Mouse (Mus musculus): Measurements from ENCODE around the gene Slc4a3.

Gene Slc4a3

DNA sequence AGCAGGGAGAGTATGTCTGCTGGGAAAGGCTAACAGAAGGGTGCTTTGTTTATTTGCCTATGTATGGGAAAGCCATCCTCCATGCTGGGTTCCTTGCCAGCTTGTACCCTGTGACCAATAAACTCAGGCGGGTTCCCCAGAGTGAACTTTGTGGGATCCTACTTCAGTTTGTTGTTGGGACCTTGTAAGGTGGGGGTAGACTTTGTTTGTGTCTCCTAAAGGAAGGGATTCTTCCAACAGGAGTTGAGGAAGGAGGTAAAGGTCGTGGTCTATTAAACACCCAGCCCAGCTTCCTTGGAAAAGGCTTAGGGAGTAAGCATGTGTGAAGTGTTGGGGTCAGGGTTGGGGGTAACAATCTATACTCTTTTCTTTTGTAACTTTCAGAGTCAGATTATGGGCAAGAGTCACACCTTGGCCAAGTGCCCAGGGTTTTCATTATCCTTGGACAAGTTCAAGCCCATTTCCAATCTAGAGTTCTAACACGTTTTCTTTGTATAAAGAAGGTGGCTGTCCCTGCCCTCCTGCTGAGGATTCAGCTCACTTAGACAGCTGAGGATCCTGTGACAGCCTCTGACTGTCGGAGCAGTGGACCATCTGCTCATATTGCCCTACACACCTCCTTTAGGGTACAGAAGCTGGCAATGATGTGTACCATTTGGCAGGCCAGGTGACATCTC lies 15.3 kb downstream of the Slc4a3 start:
- no peak for DNase-seq (ENCODE audit: low read depth)

DNA sequence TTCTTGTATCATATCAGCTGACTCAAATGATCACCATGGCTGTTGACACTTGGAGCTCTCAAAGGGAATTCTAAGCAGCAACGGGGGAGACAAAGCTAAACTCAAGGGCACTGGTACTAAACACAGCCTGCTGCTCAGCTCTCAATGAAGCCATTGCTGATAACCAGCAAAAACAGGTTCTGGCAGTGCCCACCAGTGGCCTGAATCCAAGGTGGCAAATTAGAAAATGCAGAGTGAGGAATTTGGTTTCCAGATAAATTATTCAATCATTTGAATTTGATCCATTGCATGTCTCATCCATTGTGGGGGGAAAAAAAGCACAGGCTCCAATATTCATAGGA lies 15.8 kb downstream of the Slc4a3 start:
- DNase-seq (ENCODE audit: low read depth), result no peak

DNA sequence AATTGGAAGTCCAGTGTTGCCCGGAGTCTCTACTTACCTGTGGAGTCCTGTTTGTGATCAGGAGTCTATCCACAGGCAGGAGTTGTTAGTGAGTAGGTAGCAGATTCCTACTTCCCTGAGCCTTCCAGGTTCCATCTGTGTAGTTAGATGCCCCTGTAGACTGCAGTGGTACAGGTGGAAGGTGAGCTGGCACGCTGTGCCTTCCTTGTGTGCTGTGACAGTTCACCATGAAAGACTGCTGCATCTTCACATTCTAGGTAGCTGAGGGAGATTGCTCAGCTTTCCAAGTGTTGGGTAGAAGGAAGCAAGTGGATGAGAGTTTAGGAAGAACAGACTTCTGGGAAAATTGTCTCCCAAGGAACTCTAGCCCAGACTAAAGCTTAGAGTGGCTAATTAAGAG lies 18.0 kb downstream of the Slc4a3 start:
- DNase-seq (ENCODE audit: low read depth), result no peak

GRCm38 (mm10) chr1:75564916-75565315 lies 18.9 kb downstream of the Slc4a3 start:
- no peak for DNase-seq (ENCODE audit: low read depth)

DNA sequence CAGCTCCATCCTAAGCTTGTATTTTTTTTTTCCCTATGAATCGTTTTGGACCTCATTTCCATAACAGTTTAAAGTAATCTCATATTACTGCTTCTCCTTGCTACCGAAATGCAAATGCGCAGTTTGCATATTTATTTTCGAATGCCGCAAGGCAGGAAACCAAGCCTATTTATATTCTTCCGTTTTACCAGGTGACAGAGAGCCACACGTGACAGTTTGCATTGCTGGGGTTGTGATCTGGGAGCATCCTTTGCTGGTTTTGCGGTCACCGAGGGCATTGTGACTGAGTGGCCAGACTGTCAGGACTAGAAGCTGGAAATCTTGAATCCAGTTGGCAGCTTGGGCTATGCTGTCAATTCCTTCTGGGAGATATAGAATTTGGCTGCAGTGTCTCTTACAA lies 19.6 kb downstream of the Slc4a3 start:
- no peak for DNase-seq (ENCODE audit: low read depth)

DNA sequence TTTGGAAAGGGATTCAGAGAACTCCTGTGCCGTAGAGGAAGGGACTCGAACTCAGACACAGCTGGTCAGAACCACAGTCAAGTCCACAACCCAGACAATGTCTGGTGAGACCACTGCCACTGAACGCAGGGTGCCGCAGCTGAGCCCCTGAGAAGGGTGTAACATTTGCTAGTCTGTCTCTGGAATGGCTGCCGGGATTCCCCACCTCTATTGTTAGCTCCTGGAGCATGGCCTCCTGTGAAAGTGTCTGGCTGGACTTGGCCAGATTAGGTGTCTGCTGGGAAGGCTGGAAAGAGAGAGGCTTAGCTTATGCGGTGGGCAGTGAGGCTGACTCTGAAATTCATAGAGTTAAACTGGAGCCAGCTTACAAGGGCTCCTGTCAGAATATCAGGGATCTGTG lies 24.3 kb downstream of the Slc4a3 start:
- DNase-seq (ENCODE audit: low read depth), result no peak

DNA sequence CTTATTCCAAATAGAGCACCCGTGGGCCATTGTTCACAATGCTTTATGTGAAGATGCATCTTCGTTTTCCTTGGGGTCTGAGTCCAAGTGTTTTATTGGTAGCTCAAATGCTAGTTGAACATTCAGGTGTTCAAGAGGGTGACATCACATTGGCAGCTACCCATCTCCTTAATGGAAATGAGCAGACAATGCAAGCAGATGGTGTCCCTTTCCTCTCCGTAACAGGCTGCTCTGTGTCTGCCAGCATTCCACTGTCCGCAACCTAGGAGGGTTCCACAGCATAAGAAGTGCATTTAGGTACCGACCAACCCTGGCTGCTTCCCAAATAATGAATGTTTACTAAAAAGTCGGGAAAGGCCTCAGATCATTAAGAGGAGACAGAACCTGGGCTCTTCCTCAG lies 26.7 kb downstream of the Slc4a3 start:
- DNase-seq (ENCODE audit: low read depth), result no peak

DNA sequence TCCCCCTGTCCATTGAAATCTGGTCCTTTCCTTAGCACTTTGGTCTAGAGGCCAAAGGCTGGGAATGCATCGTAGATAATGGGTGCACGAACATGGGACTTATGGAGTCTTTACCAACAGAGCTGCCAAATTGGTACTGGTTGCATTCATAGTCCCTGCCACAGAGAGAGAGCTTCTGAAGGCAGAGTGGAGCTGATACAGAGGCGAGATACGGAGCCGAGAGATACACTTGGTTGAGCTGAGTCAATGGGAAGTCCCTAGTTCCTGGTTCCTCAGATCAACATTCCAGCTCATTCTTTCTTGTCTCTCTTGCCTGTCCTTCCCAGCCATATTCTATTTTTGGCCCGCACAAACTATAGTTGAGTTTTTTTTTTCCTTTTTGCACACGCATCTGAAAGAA lies 27.6 kb downstream of the Slc4a3 start:
- no peak for DNase-seq (ENCODE audit: low read depth)

DNA sequence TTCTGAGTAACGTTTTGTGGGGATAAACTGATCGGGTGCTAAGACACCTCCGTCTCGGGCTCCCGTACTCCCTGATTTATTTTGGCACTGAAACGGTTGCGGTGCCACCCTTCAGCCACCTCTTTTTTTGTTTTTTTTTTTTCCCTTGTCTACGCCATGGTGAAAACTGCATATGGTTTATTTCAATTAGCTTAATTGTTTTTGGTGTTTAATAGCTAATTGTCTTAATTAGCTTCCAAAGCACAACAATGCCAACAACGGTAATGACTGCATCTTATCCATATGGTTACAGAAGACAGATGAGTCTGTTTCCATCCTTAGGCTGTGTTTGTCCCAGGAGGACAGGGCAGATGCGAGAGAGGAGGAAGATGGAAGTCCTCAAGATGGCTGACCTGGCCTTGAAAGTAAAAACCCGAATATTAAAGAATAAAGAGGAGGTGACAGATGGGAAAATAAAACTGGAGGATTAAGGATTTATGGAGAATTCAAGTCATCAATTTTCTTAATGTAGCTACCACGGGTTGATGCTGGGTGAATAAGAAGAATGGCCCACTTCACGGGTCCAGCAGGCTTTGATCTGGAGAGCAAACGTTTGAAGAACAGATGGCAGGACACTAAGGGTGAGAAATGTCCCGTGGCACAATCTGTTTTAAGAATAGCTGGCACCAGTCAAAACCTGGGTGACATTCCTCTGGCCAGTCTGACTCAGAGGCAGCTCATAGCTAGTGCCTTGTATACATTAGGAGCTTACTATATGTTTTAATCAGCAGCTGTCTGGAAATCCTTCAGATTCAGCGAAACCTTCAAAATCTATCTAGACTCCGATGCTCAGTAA lies 28.6 kb downstream of the Slc4a3 start:
- DNase-seq (ENCODE audit: low read depth), result no peak

DNA sequence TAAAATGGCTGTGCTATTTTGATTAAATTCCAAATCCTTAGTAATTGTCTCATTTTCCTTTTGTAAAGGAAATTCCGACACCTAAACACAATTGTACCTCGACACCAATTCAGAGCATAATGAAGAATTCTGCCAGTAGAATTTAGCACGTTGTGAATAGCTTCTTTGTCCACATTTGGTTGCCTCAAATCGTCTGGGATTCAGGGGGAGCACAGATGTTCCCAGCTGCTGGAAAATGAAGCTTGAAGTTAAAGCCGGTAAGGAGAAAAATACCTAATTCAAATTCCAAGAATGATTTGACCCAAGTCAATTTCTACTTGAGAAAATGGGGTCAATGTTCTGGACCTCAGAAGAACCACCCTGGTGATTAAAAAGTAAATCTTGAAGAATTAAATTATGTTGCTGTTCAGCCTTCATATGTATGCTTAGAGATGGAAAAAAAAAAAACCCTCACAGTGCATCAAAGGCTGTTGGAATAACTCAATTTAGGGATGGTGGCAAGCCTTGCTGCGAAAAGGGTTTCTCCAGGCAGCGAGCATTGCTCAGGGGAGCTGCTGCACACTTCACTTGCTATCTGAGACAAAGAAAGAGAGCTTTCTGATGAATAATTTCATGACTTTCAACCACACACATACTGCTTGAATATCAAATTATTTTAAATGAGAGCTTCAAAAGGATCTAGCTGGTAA lies 36.0 kb downstream of the Slc4a3 start:
- DNase-seq (ENCODE audit: low read depth), result no peak

- no peak for DNase-seq (ENCODE audit: low read depth)
Observed at GRCm38 (mm10) chr1:75582625-75582956, 36.5 kb downstream of the Slc4a3 start.

GRCm38 (mm10) chr1:75583034-75583433 lies 37.0 kb downstream of the Slc4a3 start:
- DNase-seq (ENCODE audit: low read depth), result no peak

DNA sequence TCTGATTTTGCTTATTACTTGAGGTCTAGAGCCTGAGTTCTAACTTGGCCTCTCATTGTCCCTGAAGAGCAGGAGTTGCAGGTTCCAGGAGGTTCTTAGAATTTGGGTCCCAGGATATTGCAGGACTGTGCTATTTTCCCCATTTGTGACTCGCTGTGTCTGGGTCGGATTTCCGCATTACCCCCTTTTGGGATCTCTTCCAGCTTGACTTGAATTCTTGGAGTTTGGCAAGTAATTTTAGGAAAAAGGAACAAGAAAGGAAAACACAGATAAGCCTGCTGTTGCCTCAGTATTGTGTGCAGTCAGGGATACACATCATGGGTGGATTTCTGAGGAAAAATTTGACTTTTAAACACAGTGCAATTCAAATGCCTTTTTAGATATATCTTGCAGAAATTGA lies 40.7 kb downstream of the Slc4a3 start:
- DNase-seq (ENCODE audit: low read depth), result no peak

- DNase-seq (ENCODE audit: low read depth), result no peak
Observed at GRCm38 (mm10) chr1:75587738-75588719, 42.0 kb downstream of the Slc4a3 start.

- no peak for DNase-seq (ENCODE audit: low read depth)
Observed at GRCm38 (mm10) chr1:75588874-75589273, 42.8 kb downstream of the Slc4a3 start.

DNA sequence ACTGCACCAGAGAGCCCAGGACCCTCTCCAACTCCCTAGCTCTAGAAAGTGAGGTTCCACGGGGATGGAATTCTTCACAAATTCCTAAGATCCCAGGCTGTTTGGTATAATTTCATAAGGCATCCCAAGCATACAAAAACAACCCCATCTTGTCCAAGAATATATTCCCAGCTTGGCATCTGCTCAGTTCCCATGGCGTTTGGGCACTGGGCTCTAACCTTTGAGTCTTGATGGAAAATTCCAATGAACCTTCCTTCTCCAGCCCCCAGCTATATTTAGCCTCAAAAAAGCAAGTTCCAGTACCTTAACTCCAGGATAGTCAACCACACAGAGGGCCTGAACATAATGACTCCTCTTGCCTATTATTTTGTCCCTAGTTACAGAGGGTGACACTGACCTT lies 43.9 kb downstream of the Slc4a3 start:
- DNase-seq (ENCODE audit: low read depth), result no peak

GRCm38 (mm10) chr1:75593956-75594355 lies 47.9 kb downstream of the Slc4a3 start:
- no peak for DNase-seq (ENCODE audit: low read depth)

- DNase-seq (ENCODE audit: low read depth), result no peak
Observed at GRCm38 (mm10) chr1:75594836-75595235, 48.8 kb downstream of the Slc4a3 start.

- no peak for DNase-seq (ENCODE audit: low read depth)
Observed at GRCm38 (mm10) chr1:75595930-75596329, 49.9 kb downstream of the Slc4a3 start.

DNA sequence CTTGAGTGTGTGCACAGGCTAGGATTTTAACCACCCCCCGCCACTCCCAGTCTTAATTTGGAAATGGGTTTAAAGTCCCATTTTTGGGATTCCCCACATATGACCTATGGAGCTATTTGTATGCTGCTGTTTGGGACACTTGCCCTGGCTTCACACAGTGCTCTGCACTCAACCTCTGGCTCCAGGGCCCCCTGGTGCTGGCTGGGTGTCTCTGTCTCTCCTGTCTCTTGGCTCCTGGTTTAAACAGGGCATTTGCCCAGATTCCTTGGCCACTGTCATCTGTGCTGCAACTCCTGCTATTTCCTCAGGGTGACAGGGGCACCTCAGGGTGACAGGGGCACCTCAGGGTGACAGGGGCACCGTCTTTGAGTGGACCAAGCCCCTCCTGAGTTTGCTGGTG lies 50.8 kb downstream of the Slc4a3 start:
- no peak for DNase-seq (ENCODE audit: low read depth)

DNA sequence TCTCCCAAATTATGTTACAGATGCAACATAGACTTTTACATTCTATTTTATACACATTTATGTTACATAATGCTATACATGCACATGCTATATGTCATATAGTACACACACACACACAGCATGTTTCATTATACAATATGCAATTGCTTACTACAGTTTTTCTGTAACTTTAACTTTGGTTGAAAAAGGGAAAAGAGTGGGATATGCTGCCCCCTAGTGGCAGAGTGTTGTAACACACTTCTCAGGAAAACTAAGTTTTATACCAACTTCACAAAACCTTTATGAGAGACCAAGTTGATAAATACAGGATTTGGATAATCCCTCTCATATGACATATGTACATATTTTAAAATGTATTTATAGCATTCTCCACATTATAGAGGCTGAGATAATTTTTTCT lies 51.6 kb downstream of the Slc4a3 start:
- peak; percentile 36 for DNase-seq (ENCODE audit: low read depth)

- DNase-seq (ENCODE audit: low read depth), result no peak
Observed at GRCm38 (mm10) chr1:75601738-75602137, 55.7 kb downstream of the Slc4a3 start.
